8 mouse cellular contexts compared by ENCODE assay signal in genomic region chr13:15802043-15802795, GRCm38 (mm10).
DNase-seq lines count a peak whose midpoint lies in the region; ATAC-seq lines count a peak whose summit lies in the region.

No protein-coding gene starts in this region.

- peak; percentile 94 for DNase-seq in heart, adult 11 months
- DNase-seq in R1 (ENCODE audit: low read depth, low spot score) = peak; percentile 58
- peak; percentile 56 for DNase-seq in forebrain, embryonic 11.5 days (ENCODE audit: low spot score)
- DNase-seq in kidney, adult 18-20 months = no peak
- no peak for DNase-seq in yolk sac, embryonic 10.5 days (ENCODE audit: low spot score)

- no peaks in the 10 kb centered on the region for H3K27me3 ChIP-seq in heart, embryonic 11.5 days (ENCODE audit: control insufficient read depth, insufficient read depth, low read length)
- no peaks in the 10 kb centered on the region for H3K27me3 ChIP-seq in forebrain, embryonic 11.5 days (ENCODE audit: control insufficient read depth, insufficient read depth, low read length)
- no peaks in the 10 kb centered on the region for H3K27me3 ChIP-seq in lung, embryonic 16.5 days (ENCODE audit: control insufficient read depth, insufficient read depth, low read depth, low read length)
- no peaks in the 10 kb centered on the region for H3K27me3 ChIP-seq in stomach, embryonic 16.5 days (ENCODE audit: control insufficient read depth, insufficient read depth, low read length)

- H3K9ac ChIP-seq in heart, embryonic 11.5 days (ENCODE audit: low read depth, low read length) = no peak overlapping the region
- no peak overlapping the region for H3K9ac ChIP-seq in forebrain, embryonic 11.5 days (ENCODE audit: low read length)
- H3K9ac ChIP-seq in lung, embryonic 16.5 days (ENCODE audit: low read length) = no peak overlapping the region
- no peak overlapping the region for H3K9ac ChIP-seq in stomach, embryonic 16.5 days (ENCODE audit: low read length)

- no peak for ATAC-seq in heart, embryonic 11.5 days (replicated peaks; ENCODE audit: insufficient number of reproducible peaks, low FRiP score, low TSS enrichment)
- peak; percentile 90 for ATAC-seq in forebrain, embryonic 11.5 days (replicated peaks; ENCODE audit: low FRiP score)
- peak; percentile 91 for ATAC-seq in lung, embryonic 16.5 days (ENCODE audit: low read depth)
- ATAC-seq in stomach, embryonic 16.5 days (ENCODE audit: insufficient read depth, low FRiP score) = peak; percentile 77; the same call in 1 of the 2 replicates

- no peak overlapping the region for H3K27ac ChIP-seq in heart, embryonic 11.5 days (ENCODE audit: low read depth, low read length)
- H3K27ac ChIP-seq in forebrain, embryonic 11.5 days (ENCODE audit: low read depth, low read length) = no peak overlapping the region
- H3K27ac ChIP-seq in lung, embryonic 16.5 days (ENCODE audit: low read length) = no peak overlapping the region
- no peak overlapping the region for H3K27ac ChIP-seq in stomach, embryonic 16.5 days (ENCODE audit: low read length)

- no peak overlapping the region for H3K4me2 ChIP-seq in heart, embryonic 11.5 days
- H3K4me2 ChIP-seq in forebrain, embryonic 11.5 days (ENCODE audit: low read depth, low read length, severe bottlenecking) = no peak overlapping the region
- peak overlapping the region; percentile 23 for H3K4me2 ChIP-seq in lung, embryonic 16.5 days (ENCODE audit: low read depth, low read length)
- H3K4me2 ChIP-seq in stomach, embryonic 16.5 days (ENCODE audit: low read depth, low read length) = no peak overlapping the region

- H3K4me1 ChIP-seq in heart, embryonic 11.5 days (ENCODE audit: control insufficient read depth, insufficient read depth, low read length) = no peaks in the 10 kb centered on the region
- no peaks in the 10 kb centered on the region for H3K4me1 ChIP-seq in forebrain, embryonic 11.5 days (replicated peaks; ENCODE audit: control insufficient read depth, insufficient read depth, low read length)
- H3K4me1 ChIP-seq in lung, embryonic 16.5 days (replicated peaks; ENCODE audit: control insufficient read depth, insufficient read depth, low read length) = no peaks in the 10 kb centered on the region
- H3K4me1 ChIP-seq in stomach, embryonic 16.5 days (ENCODE audit: control insufficient read depth, insufficient read depth, low read length) = peaks cover 3% of the 10 kb centered on the region; the same call in 1 of the 2 replicates

- WGBS in heart, embryonic 11.5 days (ENCODE audit: insufficient replicate concordance) = 65% methylated on average over 16 of the region's 16 CpGs
- WGBS in forebrain, embryonic 11.5 days = 56% methylated on average over 16 of the region's 16 CpGs
- 39% methylated on average over 16 of the region's 16 CpGs for WGBS in lung, embryonic 16.5 days
- WGBS in stomach, embryonic 16.5 days = 58% methylated on average over 16 of the region's 16 CpGs

- no peaks in the 10 kb centered on the region for H3K9me3 ChIP-seq in heart, embryonic 11.5 days (replicated peaks; ENCODE audit: control insufficient read depth, low read length)
- no peaks in the 10 kb centered on the region for H3K9me3 ChIP-seq in forebrain, embryonic 11.5 days (ENCODE audit: control insufficient read depth, low read length)
- H3K9me3 ChIP-seq in lung, embryonic 16.5 days (ENCODE audit: control insufficient read depth, low read length) = no peaks in the 10 kb centered on the region
- H3K9me3 ChIP-seq in stomach, embryonic 16.5 days (replicated peaks; ENCODE audit: control insufficient read depth, low read length) = no peaks in the 10 kb centered on the region

- H3K4me3 ChIP-seq in heart, embryonic 11.5 days (ENCODE audit: low read depth, low read length) = no peak overlapping the region
- no peak overlapping the region for H3K4me3 ChIP-seq in forebrain, embryonic 11.5 days (ENCODE audit: low read depth, low read length)
- peak overlapping the region; percentile 11; the same call in 1 of the 2 replicates for H3K4me3 ChIP-seq in lung, embryonic 16.5 days (ENCODE audit: low read length)
- H3K4me3 ChIP-seq in stomach, embryonic 16.5 days (replicated peaks; ENCODE audit: low read length) = no peak overlapping the region

- H3K36me3 ChIP-seq in heart, embryonic 11.5 days (ENCODE audit: control insufficient read depth, insufficient read depth, low read length) = no peaks in the 10 kb centered on the region
- H3K36me3 ChIP-seq in forebrain, embryonic 11.5 days (ENCODE audit: control insufficient read depth, insufficient read depth, low read length) = no peaks in the 10 kb centered on the region
- H3K36me3 ChIP-seq in lung, embryonic 16.5 days (ENCODE audit: control insufficient read depth, insufficient read depth, low read length) = no peaks in the 10 kb centered on the region
- no peaks in the 10 kb centered on the region for H3K36me3 ChIP-seq in stomach, embryonic 16.5 days (ENCODE audit: control insufficient read depth, insufficient read depth, low read length)

Comparison
In these comparisons a context has a peak if more than half of its experiments do, and no peak if none do; other contexts are left out.
1. DNase-seq: peak in heart, adult 11 months (single experiment), R1 (single experiment) and forebrain, embryonic 11.5 days (single experiment); none in kidney, adult 18-20 months (single experiment) and yolk sac, embryonic 10.5 days (single experiment).